Mouse (Mus musculus) forebrain, embryonic 13.5 days (tissue): ENCODE data around the gene Hnrnpm. TPM values are rescaled to one million over a fixed set of nuclear protein-coding genes. Genes with fewer than 3 reads are reported as not detected.

ENCODE experiments used
- ATAC-seq: fragments of 200-750 bp; cut with Nextera tagmentation; 2 replicates; pipeline ENCODE4 v1.8.0; 2017
- H3K27ac ChIP-seq: fragments of 300-500 bp; sonication (generic); 2 replicates; pipeline ENCODE4 v1.5.1; 2015; ENCODE audit warnings: inconsistent platforms, mild to moderate bottlenecking, moderate library complexity
- H3K27me3 ChIP-seq: fragments of 300-500 bp; sonication (generic); 2 replicates; pipeline ENCODE4 v1.6.1; 2015; ENCODE audit warnings: mild to moderate bottlenecking, inconsistent platforms
- H3K36me3 ChIP-seq: fragments of 300-500 bp; sonication (generic); 2 replicates; pipeline ENCODE4 v1.6.1; 2015; ENCODE audit warnings: mild to moderate bottlenecking, inconsistent platforms; ENCODE audit not compliant: poor library complexity, severe bottlenecking
- H3K4me1 ChIP-seq: fragments of 300-500 bp; sonication (generic); 2 replicates; pipeline ENCODE4 v1.6.1; 2015; ENCODE audit warnings: inconsistent platforms
- H3K4me2 ChIP-seq: fragments of 300-500 bp; sonication (generic); 2 replicates; pipeline ENCODE4 v1.6.1; 2015; ENCODE audit warnings: inconsistent platforms, mild to moderate bottlenecking, moderate library complexity
- H3K4me3 ChIP-seq: fragments of 300-500 bp; sonication (generic); 2 replicates; pipeline ENCODE4 v1.5.1; 2015; ENCODE audit warnings: mild to moderate bottlenecking, inconsistent platforms
- H3K9ac ChIP-seq: fragments of 300-500 bp; sonication (generic); 2 replicates; pipeline ENCODE4 v1.6.1; 2015; ENCODE audit warnings: mild to moderate bottlenecking, inconsistent platforms
- H3K9me3 ChIP-seq: fragments of 300-500 bp; sonication (generic); replicated peaks from 2 replicates; pipeline ENCODE4 v1.6.1; 2016; ENCODE audit warnings: inconsistent platforms
- WGBS: fragments of 180-500 bp; shearing (Covaris S2); methylation state at CpG from one replicate; pipeline ENCODE4 v1.1.7; 2015; 5-methylcytosine and 5-hydroxymethylcytosine counted together
- polyA plus RNA-seq: library from polyadenylated mRNA; unstranded; fragments of >200 nt; fragmentation: Nextera tagmentation; extraction: Ambion mirVana; gene quantifications from 2 replicates; pipeline ENCODE4 v1.2.1, GENCODE M21; 2015

The Hnrnpm gene
- polyA plus RNA-seq, 1 experiment from 2014 or later = 349 TPM

DNA sequence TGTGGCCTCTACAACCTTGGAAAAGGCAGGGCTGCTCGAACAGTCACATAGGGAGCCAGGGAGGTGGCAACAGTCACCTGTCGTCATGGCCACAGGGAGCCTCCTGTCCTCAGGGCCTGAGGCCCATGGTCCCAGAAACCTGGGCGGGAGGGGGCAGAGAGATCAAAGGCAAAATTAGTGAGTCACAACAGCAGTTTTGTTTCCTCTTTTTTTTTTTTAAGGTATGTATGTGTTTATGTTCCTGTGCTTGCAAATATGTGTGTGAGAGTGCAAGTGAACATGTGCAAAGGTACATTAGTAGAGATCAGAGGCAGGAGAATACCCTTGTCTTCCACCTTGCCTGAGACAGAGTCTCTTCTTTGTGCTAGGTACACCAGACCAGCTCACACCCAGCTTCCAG is 23.2 kb upstream of the Hnrnpm start:
- no peaks in the 10 kb centered on the region for H3K9me3 ChIP-seq
- no peak overlapping the region for H3K9ac ChIP-seq
- H3K4me1 ChIP-seq = no peaks in the 10 kb centered on the region
- 89% methylated on average over 3 of the region's 3 CpGs for WGBS
- H3K27me3 ChIP-seq = no peaks in the 10 kb centered on the region
- H3K4me3 ChIP-seq = no peak overlapping the region
- H3K27ac ChIP-seq = no peak overlapping the region
- no peak for ATAC-seq
- no peak overlapping the region for H3K4me2 ChIP-seq
- H3K36me3 ChIP-seq = peaks cover 36% of the 10 kb centered on the region

DNA sequence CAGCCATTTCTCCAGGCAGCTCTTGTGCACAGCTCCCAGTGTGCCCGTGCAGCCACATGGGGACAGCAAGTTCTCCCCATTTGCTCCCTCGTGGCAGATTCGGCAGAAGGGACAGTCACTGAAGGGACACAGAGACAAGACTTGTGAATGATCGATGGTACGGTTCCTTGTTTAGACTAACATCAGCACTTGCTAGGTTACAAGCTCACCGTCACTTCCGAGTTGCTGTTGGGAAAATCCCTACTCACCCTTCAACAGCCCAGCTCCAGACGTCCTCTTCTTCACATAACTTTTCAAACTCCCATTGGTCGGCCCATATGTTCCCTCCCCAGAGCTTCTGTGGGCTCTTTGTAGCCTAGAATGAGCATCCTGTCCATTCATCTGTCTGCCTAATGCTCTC is 16.4 kb upstream of the Hnrnpm start:
- Histone ChIP-seq H3K27me3 (no peaks in the 10 kb centered on the region), H3K27ac (no peak overlapping the region), H3K36me3 (peaks cover 47% of the 10 kb centered on the region), H3K9me3 (no peaks in the 10 kb centered on the region), H3K4me3 (no peak overlapping the region), H3K4me1 (no peaks in the 10 kb centered on the region), H3K4me2 (no peak overlapping the region), H3K9ac (no peak overlapping the region)
- 85% methylated on average over 9 of the region's 9 CpGs for WGBS
- no peak for ATAC-seq

DNA sequence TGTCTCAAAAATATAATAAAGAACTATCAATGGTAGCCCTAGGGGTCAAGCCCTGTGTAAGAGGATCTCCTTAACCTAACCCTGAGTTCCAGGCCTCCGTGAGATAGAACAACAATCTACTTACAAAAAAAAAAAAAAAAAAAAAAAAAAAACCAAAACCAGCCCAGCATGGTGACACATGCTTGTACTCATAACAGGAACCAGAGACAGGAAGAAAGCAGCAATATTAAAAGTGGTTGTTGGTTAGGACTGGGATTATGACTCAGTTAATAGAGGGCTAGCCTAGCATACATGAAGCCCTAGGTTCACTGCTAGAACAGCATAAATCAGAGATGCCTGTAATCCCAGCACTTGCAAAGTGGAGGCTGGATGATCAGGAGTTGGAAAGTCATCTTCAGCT is 15.5 kb upstream of the Hnrnpm start:
- Histone ChIP-seq H3K27ac (no peak overlapping the region), H3K4me2 (no peak overlapping the region), H3K27me3 (no peaks in the 10 kb centered on the region), H3K9ac (no peak overlapping the region), H3K4me3 (no peak overlapping the region), H3K4me1 (no peaks in the 10 kb centered on the region), H3K36me3 (peaks cover 48% of the 10 kb centered on the region), H3K9me3 (no peaks in the 10 kb centered on the region)
- no peak for ATAC-seq
- 96% methylated on average over 1 of the region's 1 CpGs for WGBS

DNA sequence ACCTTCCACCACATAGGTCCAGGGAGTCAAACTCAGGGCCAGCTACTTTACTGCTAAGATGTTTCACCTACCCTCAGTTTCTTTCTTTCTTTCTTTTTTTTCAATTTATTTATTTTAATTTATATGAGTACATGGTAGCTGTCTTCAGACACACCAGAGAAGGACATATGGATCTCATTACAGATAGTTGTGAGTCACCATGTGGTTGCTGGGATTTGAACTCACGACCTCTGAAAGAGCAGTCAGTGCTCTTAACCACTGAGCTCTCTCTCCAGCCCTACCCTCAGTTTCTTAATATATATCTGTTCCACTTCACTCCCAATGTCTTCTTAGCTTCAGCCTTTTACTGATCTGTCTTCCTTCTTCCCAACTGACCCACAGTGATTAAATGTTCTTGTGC is 8.8 kb upstream of the Hnrnpm start:
- Histone ChIP-seq H3K27me3 (no peaks in the 10 kb centered on the region), H3K9ac (no peak overlapping the region), H3K36me3 (peaks cover 67% of the 10 kb centered on the region), H3K4me1 (no peaks in the 10 kb centered on the region), H3K9me3 (no peaks in the 10 kb centered on the region), H3K4me3 (no peak overlapping the region), H3K4me2 (no peak overlapping the region), H3K27ac (no peak overlapping the region)
- 88% methylated on average over 1 of the region's 1 CpGs for WGBS
- no peak for ATAC-seq

DNA sequence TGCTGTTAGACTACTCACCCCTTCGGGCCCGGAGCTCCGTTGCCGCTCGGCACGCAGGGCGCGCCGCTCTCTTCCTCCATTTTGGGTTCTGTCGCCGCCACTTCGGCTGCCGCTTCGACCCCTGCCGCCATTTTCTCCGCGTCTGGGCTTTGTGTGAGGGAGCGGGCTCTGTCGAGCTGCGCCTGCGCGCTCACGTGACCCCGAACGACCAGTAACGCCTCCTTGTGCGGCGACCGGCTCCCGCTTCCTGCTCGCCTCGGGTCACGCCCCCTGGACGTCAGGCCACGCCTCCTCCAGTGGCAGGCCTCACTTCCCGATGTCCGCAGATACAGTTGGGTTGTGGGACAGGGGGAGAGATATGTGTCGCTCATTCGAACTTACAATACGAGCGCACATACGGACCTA is 1.4 kb downstream of the Hnrnpm start:
- H3K27ac ChIP-seq = peak overlapping the region; percentile 97
- peak; percentile 97 for ATAC-seq
- peaks cover 46% of the 10 kb centered on the region for H3K4me1 ChIP-seq
- H3K9me3 ChIP-seq = no peaks in the 10 kb centered on the region
- H3K4me2 ChIP-seq = peak overlapping the region; percentile 99
- H3K36me3 ChIP-seq = 0 out of 2 replicates have a peak, but pooled peaks cover 7% of the 10 kb centered on the region
- 0% methylated on average over 42 of the region's 42 CpGs for WGBS
- peak overlapping the region; percentile 97 for H3K9ac ChIP-seq
- H3K27me3 ChIP-seq = no peaks in the 10 kb centered on the region
- peak overlapping the region; percentile 96 for H3K4me3 ChIP-seq

DNA sequence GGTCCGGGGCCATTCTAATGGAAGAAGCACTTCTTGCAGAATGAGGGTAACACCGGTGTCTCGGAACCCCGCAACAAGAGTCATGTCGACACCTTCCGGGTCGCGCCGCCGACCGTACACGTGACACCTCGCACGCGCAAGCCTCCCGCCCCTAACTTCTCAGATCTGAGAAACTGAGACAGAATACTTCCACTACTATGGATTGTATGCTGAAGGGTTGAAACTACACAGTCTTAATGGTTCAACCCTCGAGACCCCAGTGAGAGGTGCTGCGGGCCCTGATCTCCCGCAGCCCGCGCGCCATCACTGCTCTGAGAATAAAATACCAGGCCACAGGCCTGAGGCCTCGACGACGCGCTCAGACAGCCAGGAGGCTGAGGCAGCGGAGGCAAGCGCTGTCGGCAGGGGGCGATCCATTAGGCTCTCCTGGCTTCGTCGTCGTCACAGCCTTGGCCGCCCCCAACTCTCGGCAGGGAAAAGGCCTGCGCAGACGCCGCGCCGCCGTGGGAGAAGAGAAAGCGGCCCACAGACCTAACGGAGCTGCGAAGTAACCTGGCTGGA is 1.9 kb downstream of the Hnrnpm start:
- Histone ChIP-seq H3K4me3 (peak overlapping the region; percentile 96), H3K4me1 (peaks cover 46% of the 10 kb centered on the region), H3K4me2 (peak overlapping the region; percentile 99), H3K9me3 (no peaks in the 10 kb centered on the region), H3K9ac (peak overlapping the region; percentile 97), H3K36me3 (0 out of 2 replicates have a peak, but pooled peaks cover 7% of the 10 kb centered on the region), H3K27me3 (no peaks in the 10 kb centered on the region), H3K27ac (peak overlapping the region; percentile 97)
- under 1% methylated on average over 44 of the region's 44 CpGs for WGBS
- peak; percentile 82 for ATAC-seq

DNA sequence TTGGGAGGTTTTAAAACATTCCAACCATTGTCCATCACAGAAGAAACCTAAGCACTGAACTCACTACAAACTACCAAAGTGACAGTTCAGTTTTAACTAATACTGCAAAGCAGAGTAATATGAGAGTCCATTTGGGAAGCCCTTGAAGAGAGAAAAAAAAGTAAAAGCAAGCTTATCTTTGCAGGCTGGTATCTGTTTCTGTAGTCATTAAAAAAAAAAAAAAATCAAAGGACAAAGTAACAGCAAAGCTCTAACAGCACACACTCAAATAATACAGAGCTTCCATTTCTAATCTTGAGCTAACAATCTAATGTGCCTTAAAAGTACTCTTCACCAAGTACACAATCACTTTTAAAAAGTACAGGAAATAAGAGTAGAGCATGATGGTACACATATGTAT is 4.9 kb downstream of the Hnrnpm start:
- peaks cover 19% of the 10 kb centered on the region for H3K36me3 ChIP-seq
- ATAC-seq = no peak
- no peaks in the 10 kb centered on the region for H3K27me3 ChIP-seq
- H3K4me3 ChIP-seq = no peak overlapping the region
- no peak overlapping the region for H3K27ac ChIP-seq
- peaks cover 49% of the 10 kb centered on the region for H3K4me1 ChIP-seq
- H3K4me2 ChIP-seq = peak overlapping the region; percentile 99
- H3K9me3 ChIP-seq = no peaks in the 10 kb centered on the region
- H3K9ac ChIP-seq = no peak overlapping the region

DNA sequence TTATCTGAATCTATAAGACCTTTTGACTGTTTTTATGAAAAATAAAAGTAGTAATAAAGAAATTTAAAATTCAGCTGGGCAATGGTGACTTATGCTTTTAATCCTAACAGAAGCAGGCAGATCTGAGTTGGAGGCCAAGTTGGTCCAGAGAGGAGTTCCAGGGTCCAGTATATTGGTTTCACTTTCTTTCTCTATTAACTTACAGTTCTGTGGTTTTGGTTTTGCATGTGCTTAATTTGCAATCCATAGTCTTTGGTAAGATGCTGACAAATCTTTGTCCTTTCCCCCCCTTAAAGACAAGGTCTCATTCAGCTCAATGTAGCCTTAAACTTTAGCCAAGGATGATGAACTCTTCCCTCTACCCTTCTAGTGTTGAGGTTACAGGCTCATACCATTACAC is 7.9 kb downstream of the Hnrnpm start:
- H3K9me3 ChIP-seq = no peaks in the 10 kb centered on the region
- no peak overlapping the region for H3K4me2 ChIP-seq
- no peak for ATAC-seq
- H3K36me3 ChIP-seq = peaks cover 32% of the 10 kb centered on the region
- H3K4me3 ChIP-seq = no peak overlapping the region
- no peaks in the 10 kb centered on the region for H3K27me3 ChIP-seq
- peaks cover 45% of the 10 kb centered on the region for H3K4me1 ChIP-seq
- no peak overlapping the region for H3K27ac ChIP-seq
- no peak overlapping the region for H3K9ac ChIP-seq

DNA sequence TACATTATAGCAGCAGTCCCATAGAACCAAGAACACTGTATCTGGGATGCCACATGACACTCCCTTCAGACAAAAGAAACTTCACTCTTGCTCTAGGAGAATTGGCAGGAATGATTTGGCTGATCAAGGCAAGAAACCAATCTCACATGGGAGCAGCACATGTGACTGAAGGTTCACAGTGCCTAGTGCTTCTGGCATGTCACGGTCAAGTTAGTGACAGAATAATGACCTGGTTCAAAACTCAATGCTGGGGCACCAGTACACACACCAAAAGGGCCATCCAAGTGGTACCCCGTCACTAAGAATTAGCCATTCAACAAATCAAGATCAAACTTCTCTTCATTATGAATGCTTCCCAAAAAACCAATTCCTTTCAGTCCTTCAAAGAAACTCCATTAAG is 10.6 kb downstream of the Hnrnpm start:
- peaks cover 30% of the 10 kb centered on the region for H3K36me3 ChIP-seq
- H3K4me3 ChIP-seq = no peak overlapping the region
- no peak overlapping the region for H3K27ac ChIP-seq
- ATAC-seq = no peak
- H3K9ac ChIP-seq = no peak overlapping the region
- H3K4me2 ChIP-seq = no peak overlapping the region
- no peaks in the 10 kb centered on the region for H3K9me3 ChIP-seq
- H3K4me1 ChIP-seq = peaks cover 23% of the 10 kb centered on the region; the same call in 1 of the 2 replicates
- H3K27me3 ChIP-seq = no peaks in the 10 kb centered on the region
- WGBS = 91% methylated on average over 2 of the region's 2 CpGs

DNA sequence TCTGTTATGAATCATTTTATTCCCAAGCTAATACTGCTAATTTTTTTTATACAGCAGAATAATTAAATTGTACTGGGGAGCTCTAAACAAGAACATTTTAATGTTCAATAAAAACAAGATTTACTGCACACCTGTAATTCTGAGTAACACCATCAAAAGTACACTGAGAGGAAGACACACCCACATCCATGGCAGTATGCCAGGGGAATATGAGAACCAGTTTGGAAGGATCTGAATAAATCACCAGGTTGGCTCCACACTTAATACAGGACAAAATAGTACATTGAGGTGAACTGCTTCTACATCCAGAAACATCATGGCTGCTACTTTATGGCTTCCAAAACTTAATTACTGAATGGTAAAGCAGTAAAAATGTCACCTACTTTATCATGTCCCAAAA is 11.2 kb downstream of the Hnrnpm start:
- ATAC-seq = no peak

DNA sequence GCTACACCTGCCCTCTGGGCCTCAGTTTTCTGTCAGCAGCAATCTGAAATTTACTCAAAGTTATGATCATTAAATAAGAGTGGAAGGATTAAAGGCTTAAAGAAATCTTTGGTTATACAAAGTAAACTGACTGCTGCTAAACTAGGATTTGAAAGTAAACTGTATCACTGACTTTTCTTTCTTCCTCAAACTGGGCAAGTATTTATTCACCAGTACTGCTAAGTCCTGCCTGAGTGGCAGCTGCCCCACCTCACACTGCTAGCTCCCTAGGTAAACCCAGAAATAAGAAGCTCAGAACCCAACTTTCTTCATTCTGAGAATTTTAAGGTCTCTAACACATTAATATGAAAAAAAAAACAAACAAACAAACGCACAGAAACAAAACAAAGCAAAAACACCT is 12.8 kb downstream of the Hnrnpm start:
- no peak overlapping the region for H3K27ac ChIP-seq

More for the DNA sequence above, 11.2 kb downstream of the Hnrnpm start:
- Histone ChIP-seq H3K4me1 (peaks cover 20% of the 10 kb centered on the region), H3K27me3 (no peaks in the 10 kb centered on the region), H3K4me2 (no peak overlapping the region), H3K4me3 (no peak overlapping the region), H3K27ac (no peak overlapping the region), H3K9me3 (no peaks in the 10 kb centered on the region), H3K36me3 (peaks cover 30% of the 10 kb centered on the region), H3K9ac (no peak overlapping the region)

DNA sequence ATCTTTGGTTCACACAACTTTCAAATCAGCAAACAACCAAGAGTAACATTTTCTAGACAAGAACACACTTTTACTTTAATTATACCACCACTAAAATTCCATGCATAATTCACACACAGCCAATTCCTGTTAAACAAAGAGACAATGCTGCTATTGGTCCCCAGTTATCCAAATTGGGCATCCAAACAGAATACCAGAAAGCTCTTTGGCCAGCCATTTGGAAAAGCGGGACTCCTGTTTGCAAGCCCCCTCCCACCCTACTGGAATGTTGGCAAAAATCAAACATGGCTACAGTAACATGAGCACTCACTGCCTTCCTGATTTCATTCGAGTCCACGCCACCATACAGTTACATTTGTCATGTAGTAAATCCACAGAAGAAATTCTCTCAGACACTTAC is 17.0 kb downstream of the Hnrnpm start:
- Histone ChIP-seq H3K27ac (no peak overlapping the region), H3K4me3 (no peak overlapping the region), H3K4me2 (no peak overlapping the region), H3K9me3 (no peaks in the 10 kb centered on the region), H3K9ac (no peak overlapping the region), H3K27me3 (no peaks in the 10 kb centered on the region), H3K36me3 (peaks cover 41% of the 10 kb centered on the region), H3K4me1 (peaks cover 19% of the 10 kb centered on the region)
- 81% methylated on average over 3 of the region's 3 CpGs for WGBS
- no peak for ATAC-seq

More for the DNA sequence above, 12.8 kb downstream of the Hnrnpm start:
- H3K4me1 ChIP-seq = peaks cover 26% of the 10 kb centered on the region
- H3K4me2 ChIP-seq = no peak overlapping the region
- peaks cover 30% of the 10 kb centered on the region for H3K36me3 ChIP-seq
- no peaks in the 10 kb centered on the region for H3K9me3 ChIP-seq
- H3K27me3 ChIP-seq = no peaks in the 10 kb centered on the region
- ATAC-seq = no peak
- no peak overlapping the region for H3K9ac ChIP-seq
- WGBS = 90% methylated on average over 1 of the region's 1 CpGs
- H3K4me3 ChIP-seq = no peak overlapping the region

DNA sequence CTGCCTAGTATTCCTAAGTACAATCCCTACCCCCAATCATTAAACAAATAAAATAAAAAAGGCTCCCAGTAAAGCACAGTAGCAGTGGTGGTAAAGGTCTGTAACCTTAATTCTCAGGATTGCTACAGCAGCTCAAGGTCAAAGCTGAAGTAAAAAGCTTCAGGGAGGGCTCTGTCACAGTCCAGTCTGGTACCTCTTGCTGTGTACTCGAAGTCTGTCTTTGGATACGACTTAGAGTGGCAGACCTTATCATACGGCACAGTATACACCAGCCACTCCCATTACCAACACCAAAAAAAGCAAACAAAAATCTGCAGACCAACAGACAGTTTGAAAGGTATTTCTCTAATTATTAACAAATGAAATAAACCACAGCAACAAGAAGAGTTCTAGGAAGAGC is 19.8 kb downstream of the Hnrnpm start:
- Histone ChIP-seq H3K36me3 (peaks cover 57% of the 10 kb centered on the region), H3K9ac (no peak overlapping the region)
- no peak for ATAC-seq

More for the DNA sequence above, 19.8 kb downstream of the Hnrnpm start:
- Histone ChIP-seq H3K9me3 (no peaks in the 10 kb centered on the region), H3K4me3 (no peak overlapping the region), H3K4me1 (peaks cover 19% of the 10 kb centered on the region), H3K27ac (no peak overlapping the region), H3K4me2 (no peak overlapping the region), H3K27me3 (no peaks in the 10 kb centered on the region)
- WGBS = 87% methylated on average over 3 of the region's 3 CpGs
